Mouse (Mus musculus): Measurements from ENCODE around the gene Fn3k. TPM values are rescaled to one million over a fixed set of nuclear protein-coding genes. Genes with fewer than 3 reads are reported as not detected.

Gene Fn3k
- polyA plus RNA-seq, 1 experiment from 2014 or later: 0.96 TPM

DNA sequence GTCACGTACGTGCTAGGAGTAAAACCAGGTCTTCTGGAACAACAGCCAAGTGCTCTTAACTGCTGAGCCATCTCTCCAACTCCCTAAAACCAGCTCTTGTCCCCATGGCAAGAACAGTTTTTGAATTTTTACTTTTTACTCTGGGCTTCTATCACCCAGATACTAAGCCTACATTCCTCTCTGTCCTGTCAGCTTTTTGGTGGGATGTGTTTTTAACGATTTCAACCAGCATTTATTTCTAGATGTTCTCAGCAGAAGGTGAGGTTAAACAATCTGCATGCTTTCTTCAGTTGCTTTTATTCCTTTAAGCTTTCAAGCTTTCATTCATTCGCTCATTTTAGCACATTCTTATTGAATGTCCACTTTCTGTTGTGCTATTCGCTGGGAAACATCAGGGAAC is 16.7 kb upstream of the Fn3k start:
- Histone ChIP-seq H3K27ac (ENCODE audit: low read depth) (no peak overlapping the region), H3K4me3 (ENCODE audit: low read depth, low read length) (no peak overlapping the region), H3K27me3 (replicated peaks; ENCODE audit: control insufficient read depth, insufficient read depth, low read length) (no peaks in the 10 kb centered on the region), H3K9ac (ENCODE audit: low read length) (no peak overlapping the region), H3K9me3 (ENCODE audit: control insufficient read depth, low read length) (no peaks in the 10 kb centered on the region), H3K4me2 (ENCODE audit: low read length) (no peak overlapping the region), H3K36me3 (ENCODE audit: control insufficient read depth, insufficient read depth, low read length) (no peaks in the 10 kb centered on the region), H3K4me1 (replicated peaks; ENCODE audit: control insufficient read depth, insufficient read depth, low read length) (peaks cover 11% of the 10 kb centered on the region)
- no peak for ATAC-seq (replicated peaks; ENCODE audit: low FRiP score, low TSS enrichment, low read depth)
- no peak for DNase-seq (ENCODE audit: low spot score)
- 79% methylated on average over 5 of the region's 5 CpGs for WGBS

DNA sequence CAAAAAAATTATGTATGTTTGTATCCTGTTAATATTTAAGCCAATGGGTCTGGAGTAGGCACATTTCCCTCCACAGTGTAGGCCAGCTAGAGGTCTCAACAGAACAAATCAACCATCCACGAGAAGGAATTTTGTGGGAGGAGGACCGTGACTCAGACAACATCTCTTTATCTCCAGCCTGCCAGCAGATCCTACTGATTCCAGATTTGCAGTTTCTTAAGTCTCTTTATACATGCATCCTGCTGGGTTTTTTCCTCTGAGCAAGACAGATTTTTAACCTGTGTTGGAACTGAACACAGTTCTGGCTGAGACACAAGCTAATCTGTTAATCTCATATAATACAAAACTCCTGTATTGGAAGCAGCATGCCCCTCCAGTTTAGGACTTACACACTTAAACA is 15.8 kb upstream of the Fn3k start:
- Histone ChIP-seq H3K4me2 (ENCODE audit: low read length) (no peak overlapping the region), H3K9ac (ENCODE audit: low read length) (no peak overlapping the region), H3K27me3 (replicated peaks; ENCODE audit: control insufficient read depth, insufficient read depth, low read length) (no peaks in the 10 kb centered on the region), H3K36me3 (ENCODE audit: control insufficient read depth, insufficient read depth, low read length) (no peaks in the 10 kb centered on the region), H3K4me3 (ENCODE audit: low read depth, low read length) (no peak overlapping the region), H3K4me1 (replicated peaks; ENCODE audit: control insufficient read depth, insufficient read depth, low read length) (peaks cover 11% of the 10 kb centered on the region), H3K27ac (ENCODE audit: low read depth) (no peak overlapping the region), H3K9me3 (ENCODE audit: control insufficient read depth, low read length) (no peaks in the 10 kb centered on the region)
- ATAC-seq (replicated peaks; ENCODE audit: low FRiP score, low TSS enrichment, low read depth): no peak
- 60% methylated on average over 2 of the region's 2 CpGs for WGBS
- DNase-seq (ENCODE audit: low spot score): no peak

- Histone ChIP-seq H3K27ac (ENCODE audit: low read depth) (peak overlapping the region; percentile 72; the same call in 1 of the 2 replicates), H3K9me3 (ENCODE audit: control insufficient read depth, low read length) (no peaks in the 10 kb centered on the region), H3K4me1 (replicated peaks; ENCODE audit: control insufficient read depth, insufficient read depth, low read length) (peaks cover 11% of the 10 kb centered on the region), H3K36me3 (ENCODE audit: control insufficient read depth, insufficient read depth, low read length) (no peaks in the 10 kb centered on the region), H3K4me3 (ENCODE audit: low read depth, low read length) (peak overlapping the region; percentile 65; the same call in 1 of the 2 replicates), H3K9ac (ENCODE audit: low read length) (no peak overlapping the region), H3K27me3 (replicated peaks; ENCODE audit: control insufficient read depth, insufficient read depth, low read length) (no peaks in the 10 kb centered on the region), H3K4me2 (ENCODE audit: low read length) (peak overlapping the region; percentile 85)
- DNase-seq (ENCODE audit: low spot score) (no peak), ATAC-seq (replicated peaks; ENCODE audit: low FRiP score, low TSS enrichment, low read depth) (no peak)
- 47% methylated on average over 5 of the region's 5 CpGs for WGBS
Observed at GRCm38 (mm10) chr11:121420379-121420778, 14.3 kb upstream of the Fn3k start.

DNA sequence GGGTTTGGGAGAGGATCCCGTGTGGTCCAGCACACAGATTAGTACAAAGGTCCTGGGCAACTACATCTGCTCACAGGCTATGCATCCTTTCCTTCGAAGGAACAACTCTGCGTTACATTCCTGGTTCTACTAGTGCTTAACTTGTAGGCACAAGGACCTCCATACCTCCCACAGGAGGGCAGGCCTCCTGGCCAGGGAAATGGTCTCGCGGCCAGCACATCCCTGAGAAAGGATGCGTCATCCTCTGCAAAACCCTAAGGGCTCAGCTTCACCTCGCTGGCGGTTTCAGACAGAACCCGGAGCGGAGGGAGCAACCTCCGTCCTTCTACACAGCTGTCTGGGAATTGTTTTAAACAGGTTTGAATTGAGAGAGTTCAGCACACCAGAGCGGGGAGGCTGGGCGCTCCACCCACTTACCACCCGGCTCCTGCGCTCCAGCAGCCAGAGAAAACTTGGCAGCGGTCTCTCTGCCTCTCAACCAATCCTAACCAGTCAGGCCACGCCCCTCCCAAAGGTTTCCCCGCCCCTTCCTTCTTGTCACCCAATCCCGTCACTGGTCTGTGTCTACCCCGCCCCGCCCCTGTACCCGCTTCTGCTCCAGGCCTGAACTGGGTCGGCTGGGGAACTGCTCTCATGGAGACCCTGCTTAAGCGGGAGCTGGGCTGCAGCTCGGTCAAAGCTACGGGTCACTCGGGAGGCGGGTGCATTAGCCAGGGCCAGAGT is 13.7 kb upstream of the Fn3k start, which contains the start of gene Fn3krp:
Gene Fn3krp (plus strand): TSS at position 572 of the 723 bp plus-strand sequence.
- ATAC-seq (replicated peaks; ENCODE audit: low FRiP score, low TSS enrichment, low read depth): peak; percentile 98
- WGBS: 2% methylated on average over 28 of the region's 28 CpGs

DNA sequence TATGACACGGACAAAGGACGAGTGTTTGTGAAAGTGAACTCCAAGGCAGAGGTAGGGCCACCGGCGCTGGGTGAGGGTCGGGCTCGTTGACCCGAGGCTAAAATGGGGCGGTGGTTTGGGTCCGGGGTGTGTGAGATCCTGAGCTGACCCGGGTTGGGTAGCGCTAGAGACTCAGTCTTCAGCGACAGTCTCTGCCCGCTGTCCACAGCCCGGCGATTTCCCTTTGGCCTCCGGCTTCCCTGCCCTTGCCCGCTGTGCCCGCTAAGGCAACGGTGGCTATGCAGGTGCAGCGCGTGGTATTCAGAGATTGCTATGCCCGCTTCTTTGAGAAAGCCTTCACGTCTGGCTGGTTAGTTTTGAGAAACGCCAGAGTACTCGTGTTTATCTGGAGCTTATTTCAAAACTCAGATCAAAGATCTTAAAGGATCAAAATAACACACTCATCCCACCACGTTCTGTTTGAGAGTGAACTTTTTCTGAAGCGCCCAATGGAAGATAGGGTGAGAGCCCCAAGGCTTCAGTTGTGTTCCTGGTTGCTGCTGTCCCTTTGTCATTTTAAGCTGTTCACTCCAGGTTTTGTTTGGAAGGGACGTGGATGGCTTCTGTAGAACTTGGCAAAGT is 13.1 kb upstream of the Fn3k start:
- ATAC-seq (replicated peaks; ENCODE audit: low FRiP score, low TSS enrichment, low read depth) (peak; percentile 65), DNase-seq (ENCODE audit: low spot score) (no peak)
- under 1% methylated on average over 28 of the region's 28 CpGs for WGBS
- peaks cover 11% of the 10 kb centered on the region for H3K4me1 ChIP-seq (replicated peaks; ENCODE audit: control insufficient read depth, insufficient read depth, low read length)
- no peak overlapping the region for H3K27ac ChIP-seq (ENCODE audit: low read depth)
- H3K4me2 ChIP-seq (ENCODE audit: low read length): peak overlapping the region; percentile 85
- 0 out of 2 replicates have a peak, but pooled peaks cover 4% of the 10 kb centered on the region for H3K36me3 ChIP-seq (ENCODE audit: control insufficient read depth, insufficient read depth, low read length)
- H3K9ac ChIP-seq (ENCODE audit: low read length): peak overlapping the region; percentile 49
- peak overlapping the region; percentile 65 for H3K4me3 ChIP-seq (ENCODE audit: low read depth, low read length)
- H3K9me3 ChIP-seq (ENCODE audit: control insufficient read depth, low read length): no peaks in the 10 kb centered on the region
- no peaks in the 10 kb centered on the region for H3K27me3 ChIP-seq (replicated peaks; ENCODE audit: control insufficient read depth, insufficient read depth, low read length)

More for the DNA sequence above, 13.7 kb upstream of the Fn3k start, which contains the start of gene Fn3krp:
- Histone ChIP-seq H3K4me2 (ENCODE audit: low read length) (peak within 1 kb of the TSS; percentile 85), H3K4me1 (replicated peaks; ENCODE audit: control insufficient read depth, insufficient read depth, low read length) (peaks cover 11% of the 10 kb centered on the region), H3K36me3 (ENCODE audit: control insufficient read depth, insufficient read depth, low read length) (0 out of 2 replicates have a peak, but pooled peaks cover 4% of the 10 kb centered on the region), H3K9me3 (ENCODE audit: control insufficient read depth, low read length) (no peaks in the 10 kb centered on the region), H3K9ac (ENCODE audit: low read length) (peak within 1 kb of the TSS; percentile 49), H3K27ac (ENCODE audit: low read depth) (peak within 1 kb of the TSS; percentile 72), H3K4me3 (ENCODE audit: low read depth, low read length) (peak within 1 kb of the TSS; percentile 65), H3K27me3 (replicated peaks; ENCODE audit: control insufficient read depth, insufficient read depth, low read length) (no peaks in the 10 kb centered on the region)
- peak; percentile 100 for DNase-seq (ENCODE audit: low spot score)

DNA sequence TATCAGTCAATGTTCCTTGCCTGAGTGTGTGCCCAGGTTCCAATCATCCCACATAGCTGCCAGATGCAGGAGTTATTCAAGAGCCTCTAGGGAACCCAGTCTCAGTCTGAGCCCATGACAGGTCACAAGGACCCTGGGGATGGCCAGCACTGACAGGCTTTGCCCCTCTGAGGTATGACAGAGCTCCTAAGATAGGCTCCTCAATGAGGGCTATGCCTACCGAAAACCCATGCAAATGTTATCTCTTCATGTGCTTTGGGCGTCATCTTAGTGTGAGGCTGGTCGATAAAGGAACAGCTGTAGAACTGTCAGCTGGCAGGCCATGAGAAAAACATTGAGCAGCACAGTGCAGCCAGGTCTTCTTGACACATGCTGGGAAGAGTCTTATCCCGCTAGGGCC is 1.3 kb upstream of the Fn3k start:
- Histone ChIP-seq H3K4me2 (ENCODE audit: low read length) (no peak overlapping the region), H3K27me3 (replicated peaks; ENCODE audit: control insufficient read depth, insufficient read depth, low read length) (no peaks in the 10 kb centered on the region), H3K4me3 (ENCODE audit: low read depth, low read length) (no peak overlapping the region), H3K9me3 (ENCODE audit: control insufficient read depth, low read length) (no peaks in the 10 kb centered on the region), H3K36me3 (ENCODE audit: control insufficient read depth, insufficient read depth, low read length) (0 out of 2 replicates have a peak, but pooled peaks cover 7% of the 10 kb centered on the region), H3K9ac (ENCODE audit: low read length) (no peak overlapping the region), H3K4me1 (replicated peaks; ENCODE audit: control insufficient read depth, insufficient read depth, low read length) (peaks cover 9% of the 10 kb centered on the region), H3K27ac (ENCODE audit: low read depth) (no peak overlapping the region)
- 79% methylated on average over 4 of the region's 4 CpGs for WGBS
- DNase-seq (ENCODE audit: low spot score) (no peak), ATAC-seq (replicated peaks; ENCODE audit: low FRiP score, low TSS enrichment, low read depth) (no peak)

- no peaks in the 10 kb centered on the region for H3K27me3 ChIP-seq (replicated peaks; ENCODE audit: control insufficient read depth, insufficient read depth, low read length)
- ATAC-seq (replicated peaks; ENCODE audit: low FRiP score, low TSS enrichment, low read depth): no peak
- no peak for DNase-seq (ENCODE audit: low spot score)
- WGBS: 76% methylated on average over 5 of the region's 5 CpGs
- no peak overlapping the region for H3K4me3 ChIP-seq (ENCODE audit: low read depth, low read length)
- no peaks in the 10 kb centered on the region for H3K36me3 ChIP-seq (ENCODE audit: control insufficient read depth, insufficient read depth, low read length)
- no peaks in the 10 kb centered on the region for H3K9me3 ChIP-seq (ENCODE audit: control insufficient read depth, low read length)
- peaks cover 9% of the 10 kb centered on the region for H3K4me1 ChIP-seq (replicated peaks; ENCODE audit: control insufficient read depth, insufficient read depth, low read length)
- H3K27ac ChIP-seq (ENCODE audit: low read depth): no peak overlapping the region
- H3K4me2 ChIP-seq (ENCODE audit: low read length): no peak overlapping the region
- no peak overlapping the region for H3K9ac ChIP-seq (ENCODE audit: low read length)
Observed at GRCm38 (mm10) chr11:121437236-121437635, 2.5 kb downstream of the Fn3k start.

DNA sequence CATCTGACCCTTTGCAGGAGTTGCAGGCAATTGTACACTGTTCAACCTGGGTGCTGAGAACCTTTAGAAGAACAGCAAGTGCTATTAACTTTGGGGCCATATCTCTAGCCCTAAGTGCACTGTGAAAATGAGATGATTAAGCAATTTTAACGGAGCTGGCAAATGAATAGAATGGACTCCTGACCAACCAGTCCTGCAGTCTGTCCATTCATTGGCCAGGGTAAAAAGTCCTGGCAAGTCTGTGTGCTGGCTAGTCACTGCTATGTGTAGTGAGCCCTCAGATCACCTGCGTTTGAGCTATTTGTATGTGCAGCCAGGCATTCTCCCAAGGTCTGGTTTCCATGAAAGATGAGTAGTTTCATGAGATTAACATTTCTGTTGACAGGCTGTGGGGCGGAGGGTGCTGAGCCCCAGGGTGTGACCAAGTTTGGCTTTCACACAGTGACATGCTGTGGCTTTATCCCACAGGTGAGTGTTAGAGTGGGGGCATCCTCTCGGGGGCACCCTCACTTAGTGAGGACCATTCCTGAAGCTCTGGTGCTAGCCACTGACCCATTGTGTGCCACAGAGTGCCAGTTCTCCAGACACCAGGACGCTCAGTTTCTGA is 5.1 kb downstream of the Fn3k start:
- no peaks in the 10 kb centered on the region for H3K4me1 ChIP-seq (replicated peaks; ENCODE audit: control insufficient read depth, insufficient read depth, low read length)
- DNase-seq (ENCODE audit: low spot score) (no peak), ATAC-seq (replicated peaks; ENCODE audit: low FRiP score, low TSS enrichment, low read depth) (no peak)
- H3K4me2 ChIP-seq (ENCODE audit: low read length): no peak overlapping the region
- no peak overlapping the region for H3K9ac ChIP-seq (ENCODE audit: low read length)
- H3K27me3 ChIP-seq (replicated peaks; ENCODE audit: control insufficient read depth, insufficient read depth, low read length): no peaks in the 10 kb centered on the region
- H3K27ac ChIP-seq (ENCODE audit: low read depth): no peak overlapping the region
- 69% methylated on average over 5 of the region's 5 CpGs for WGBS
- H3K4me3 ChIP-seq (ENCODE audit: low read depth, low read length): no peak overlapping the region
- no peaks in the 10 kb centered on the region for H3K9me3 ChIP-seq (ENCODE audit: control insufficient read depth, low read length)
- no peaks in the 10 kb centered on the region for H3K36me3 ChIP-seq (ENCODE audit: control insufficient read depth, insufficient read depth, low read length)

All from intestine, embryonic 14.5 days (tissue).